Mouse (Mus musculus) layer of hippocampus, postnatal 25 days (tissue): ENCODE data around the gene Flt3l. TPM values are rescaled to one million over a fixed set of nuclear protein-coding genes. Genes with fewer than 3 reads are reported as not detected.

Experiments used
- DNase-seq, 2 experiments: peaks; one replicate each; pipeline ENCODE4 v3.0.0; 2022; ENCODE audit warnings: mixed read lengths in 2 of 2, low spot score in 1 of 2; ENCODE audit errors: extremely low spot score in 1 of 2
- microRNA-seq, 2 experiments: library from miRNA; unstranded; fragments of <30 nt; microRNA quantifications; one replicate each; pipeline ENCODE4 v1.2.0; 2021
- total RNA-seq, 2 experiments: library from RNA; stranded (reverse); gene quantifications; 2 replicates each; pipeline ENCODE4 v1.2.3; 2021

Flt3l gene
- total RNA-seq, 2 experiments from 2014 or later = 4.5 to 8.2 TPM

GRCm38 (mm10) chr7:45081016-45081415 lies 55.2 kb downstream of the Flt3l start:
- no peak for DNase-seq

- peak; percentile 94 to 99 for DNase-seq
Observed at GRCm38 (mm10) chr7:45079856-45080255, 56.4 kb downstream of the Flt3l start.

Small RNA genes within 50 kb of the gene (microRNA-seq; reads per million reads assigned to microRNA genes)
- gene Mir150 = 1,043 to 1,326 reads per million in 2 experiments
- gene Mir5121 = 20.6 to 31.3 reads per million in 2 experiments
- gene Mir7055 = 3.2 to 4.2 reads per million in 2 experiments

Other genes starting within 250 kb of the Flt3l start
- 100 to 1,000 TPM; 105 to 108 TPM for gene Med25, start 243.7 kb downstream of the Flt3l start, total RNA-seq
- gene Fuz, start 240.4 kb downstream of the Flt3l start, total RNA-seq = 10 to 100 TPM; 27.3 to 29.2 TPM
- gene Ap2a1, start 206.9 kb downstream of the Flt3l start, total RNA-seq = 100 to 1,000 TPM; 304 to 306 TPM
- gene Tsks, start 193.2 kb downstream of the Flt3l start, total RNA-seq = 1 to 10 TPM in 1 of 2 experiments, under 1 TPM in 1; 0.73 to 1.0 TPM
- 100 to 1,000 TPM; 117 to 128 TPM for gene Cpt1c, start 161.6 kb downstream of the Flt3l start, total RNA-seq
- gene Prmt1, start 149.9 kb downstream of the Flt3l start, total RNA-seq = 100 to 1,000 TPM; 161 to 174 TPM
- gene Irf3, start 138.8 kb downstream of the Flt3l start, total RNA-seq = 10 to 100 TPM; 39.5 to 40.1 TPM
- 1 to 10 TPM; 1.9 to 3.4 TPM for gene Bcl2l12, start 137.7 kb downstream of the Flt3l start, total RNA-seq
- 100 to 1,000 TPM; 151 to 156 TPM for gene Scaf1, start 120.1 kb downstream of the Flt3l start, total RNA-seq
- gene Rras, start 118.5 kb downstream of the Flt3l start, total RNA-seq = 10 to 100 TPM; 11.7 to 12.3 TPM
- 10 to 100 TPM; 67.9 to 81.7 TPM for gene Prr12, start 83.6 kb downstream of the Flt3l start, total RNA-seq
- gene Nosip, start 74.0 kb downstream of the Flt3l start, total RNA-seq = 10 to 100 TPM; 49.8 to 59.4 TPM
- gene Prrg2, start 73.8 kb downstream of the Flt3l start, total RNA-seq = 1 to 10 TPM; 5.6 to 6.6 TPM
- 1 to 10 TPM; 9.6 to 9.7 TPM for gene Rcn3, start 44.2 kb downstream of the Flt3l start, total RNA-seq
- gene Fcgrt, start 32.6 kb downstream of the Flt3l start, total RNA-seq = 10 to 100 TPM; 18.1 to 21.0 TPM
- 100 to 1,000 TPM; 418 to 465 TPM for gene Rps11, start 12.0 kb downstream of the Flt3l start, total RNA-seq
- gene Rpl13a, start 7.7 kb downstream of the Flt3l start, total RNA-seq = 100 to 1,000 TPM; 765 to 826 TPM
- gene Gm45713, start 201 bp downstream of the Flt3l start, total RNA-seq = not detected
- 10 to 100 TPM; 43.2 to 47.0 TPM for gene Pih1d1, start 17.9 kb upstream of the Flt3l start, total RNA-seq
- 10 to 100 TPM; 10.9 to 13.6 TPM for gene Aldh16a1, start 18.2 kb upstream of the Flt3l start, total RNA-seq
- 1,000 to 10,000 TPM; 1,494 to 1,551 TPM for gene Slc17a7, start 27.5 kb upstream of the Flt3l start, total RNA-seq
- under 1 TPM in 1 of 2 experiments, not detected in 1; 0.26 TPM for gene Gfy, start 43.1 kb upstream of the Flt3l start, total RNA-seq
- not detected for gene Pth2, start 44.6 kb upstream of the Flt3l start, total RNA-seq
- 1 to 10 TPM; 2.4 to 2.9 TPM for gene Ccdc155, start 68.5 kb upstream of the Flt3l start, total RNA-seq
- gene Dkkl1, start 75.7 kb upstream of the Flt3l start, total RNA-seq = 1 to 10 TPM; 1.2 to 2.4 TPM
- 1 to 10 TPM; 4.7 to 5.5 TPM for gene Tead2, start 79.3 kb upstream of the Flt3l start, total RNA-seq
- gene Cd37, start 102.7 kb upstream of the Flt3l start, total RNA-seq = 1 to 10 TPM; 3.1 to 5.7 TPM
- 1 to 10 TPM; 1.6 to 2.2 TPM for gene Slc6a16, start 104.7 kb upstream of the Flt3l start, total RNA-seq
- not detected for gene Slc6a21, start 141.1 kb upstream of the Flt3l start, total RNA-seq
- 10 to 100 TPM; 14.1 to 18.5 TPM for gene Trpm4, start 197.3 kb upstream of the Flt3l start, total RNA-seq
- under 1 TPM in 1 of 2 experiments, not detected in 1; 0.17 TPM for gene Hrc, start 198.9 kb upstream of the Flt3l start, total RNA-seq
- gene Ppfia3, start 230.6 kb upstream of the Flt3l start, total RNA-seq = 100 to 1,000 TPM; 129 to 134 TPM
- gene Lin7b, start 234.2 kb upstream of the Flt3l start, total RNA-seq = 100 to 1,000 TPM; 151 to 155 TPM